Mouse (Mus musculus): ENCODE measurements around the gene Cytip.

Cytip gene

GRCm38 (mm10) chr2:58163457-58164181, 31.7 kb downstream of the Cytip start:
- no peak for DNase-seq (ENCODE audit: inconsistent age in 2 of 2, low spot score in 1 of 2)

GRCm38 (mm10) chr2:58161813-58162212, 33.5 kb downstream of the Cytip start:
- no peak for DNase-seq (ENCODE audit: inconsistent age in 2 of 2, low spot score in 1 of 2)

GRCm38 (mm10) chr2:58160541-58161307, 34.6 kb downstream of the Cytip start:
- peak; percentile 51 to 78 for DNase-seq (ENCODE audit: inconsistent age in 2 of 2, low spot score in 1 of 2)

- DNase-seq (ENCODE audit: inconsistent age in 2 of 2, low spot score in 1 of 2): peak in 1 of 2 experiments; percentile 53
Measured at GRCm38 (mm10) chr2:58159880-58160279, 35.5 kb downstream of the Cytip start.

- no peak for DNase-seq (ENCODE audit: inconsistent age in 2 of 2, low spot score in 1 of 2)
Measured at GRCm38 (mm10) chr2:58159121-58159520, 36.2 kb downstream of the Cytip start.

GRCm38 (mm10) chr2:58158539-58158938, 36.8 kb downstream of the Cytip start:
- DNase-seq (ENCODE audit: inconsistent age in 2 of 2, low spot score in 1 of 2): no peak

GRCm38 (mm10) chr2:58158107-58158506, 37.2 kb downstream of the Cytip start:
- no peak for DNase-seq (ENCODE audit: inconsistent age in 2 of 2, low spot score in 1 of 2)

- no peak for DNase-seq (ENCODE audit: inconsistent age in 2 of 2, low spot score in 1 of 2)
Measured at GRCm38 (mm10) chr2:58157466-58157865, 37.9 kb downstream of the Cytip start.

GRCm38 (mm10) chr2:58156495-58157392, 38.6 kb downstream of the Cytip start:
- DNase-seq (ENCODE audit: inconsistent age in 2 of 2, low spot score in 1 of 2): no peak

- DNase-seq (ENCODE audit: inconsistent age in 2 of 2, low spot score in 1 of 2): peak in 1 of 2 experiments; percentile 60
Measured at GRCm38 (mm10) chr2:58156108-58156415, 39.3 kb downstream of the Cytip start.

GRCm38 (mm10) chr2:58155271-58156107, 39.8 kb downstream of the Cytip start:
- peak in 1 of 2 experiments; percentile 64 for DNase-seq (ENCODE audit: inconsistent age in 2 of 2, low spot score in 1 of 2)

GRCm38 (mm10) chr2:58154555-58154954, 40.8 kb downstream of the Cytip start:
- no peak for DNase-seq (ENCODE audit: inconsistent age in 2 of 2, low spot score in 1 of 2)

- DNase-seq (ENCODE audit: inconsistent age in 2 of 2, low spot score in 1 of 2): no peak
Measured at GRCm38 (mm10) chr2:58153742-58154141, 41.6 kb downstream of the Cytip start.

- no peak for DNase-seq (ENCODE audit: inconsistent age in 2 of 2, low spot score in 1 of 2)
Measured at GRCm38 (mm10) chr2:58149983-58150405, 45.3 kb downstream of the Cytip start.

- no peak for DNase-seq (ENCODE audit: inconsistent age in 2 of 2, low spot score in 1 of 2)
Measured at GRCm38 (mm10) chr2:58146572-58146971, 48.8 kb downstream of the Cytip start.

- no peak for DNase-seq (ENCODE audit: inconsistent age in 2 of 2, low spot score in 1 of 2)
Measured at GRCm38 (mm10) chr2:58140531-58140930, 54.8 kb downstream of the Cytip start.

- peak in 1 of 2 experiments; percentile 57 for DNase-seq (ENCODE audit: inconsistent age in 2 of 2, low spot score in 1 of 2)
Measured at GRCm38 (mm10) chr2:58138611-58139010, 56.7 kb downstream of the Cytip start.

GRCm38 (mm10) chr2:58137676-58138075, 57.7 kb downstream of the Cytip start:
- no peak for DNase-seq (ENCODE audit: inconsistent age in 2 of 2, low spot score in 1 of 2)

GRCm38 (mm10) chr2:58136526-58136925, 58.8 kb downstream of the Cytip start:
- no peak for DNase-seq (ENCODE audit: inconsistent age in 2 of 2, low spot score in 1 of 2)

- DNase-seq (ENCODE audit: inconsistent age in 2 of 2, low spot score in 1 of 2): no peak
Measured at GRCm38 (mm10) chr2:58135061-58135463, 60.3 kb downstream of the Cytip start.
